Mouse (Mus musculus): ENCODE results near the gene Tab1. TPM values are rescaled to one million over a fixed set of nuclear protein-coding genes. Genes with fewer than 3 reads are reported as not detected.

Gene Tab1
- polyA plus RNA-seq (2012; ENCODE audit: insufficient read depth, insufficient read length, low replicate concordance, missing spikeins): not detected in 2 replicates

- Histone ChIP-seq H3K27ac (ENCODE audit: insufficient read depth, low read depth, low read length) (peak within 1 kb of the TSS; percentile 100), H3K4me3 (ENCODE audit: insufficient read depth, low read depth, low read length) (peak within 1 kb of the TSS; percentile 96), H3K4me1 (ENCODE audit: control insufficient read depth, insufficient read depth, low read length) (peaks cover 23% of the 10 kb centered on the region)
- under 1% methylated on average over 59 of the region's 59 CpGs for WGBS
- TF ChIP-seq CTCF (IDR thresholded peaks at IDR 0.05; ENCODE audit: insufficient read depth, low read depth, low read length): peak; percentile 79
- peak; percentile 90 for TF ChIP-seq POLR2A (IDR thresholded peaks at IDR 0.05; ENCODE audit: insufficient read depth, low read depth, low read length)
These were observed at the start of gene Tab1 for GRCm38 (mm10) chr15:80132993-80133586. TSS of gene Tab1 (plus strand) at chr15:80133127.

GRCm38 (mm10) chr15:80083276-80083731, 49.6 kb upstream of the Tab1 start:
- TF ChIP-seq POLR2A (IDR thresholded peaks at IDR 0.05; ENCODE audit: insufficient read depth, low read depth, low read length) (peak; percentile 100), CTCF (IDR thresholded peaks at IDR 0.05; ENCODE audit: insufficient read depth, low read depth, low read length) (no peak)
- Histone ChIP-seq H3K27ac (ENCODE audit: insufficient read depth, low read depth, low read length) (peak overlapping the region; percentile 99), H3K4me3 (ENCODE audit: insufficient read depth, low read depth, low read length) (peak overlapping the region; percentile 54), H3K4me1 (ENCODE audit: control insufficient read depth, insufficient read depth, low read length) (peaks cover 7% of the 10 kb centered on the region)
- WGBS: under 1% methylated on average over 30 of the region's 30 CpGs

- peak overlapping the region; percentile 54 for H3K4me3 ChIP-seq (ENCODE audit: insufficient read depth, low read depth, low read length)
- WGBS: under 1% methylated on average over 12 of the region's 12 CpGs
- TF ChIP-seq POLR2A (IDR thresholded peaks at IDR 0.05; ENCODE audit: insufficient read depth, low read depth, low read length) (no peak), CTCF (IDR thresholded peaks at IDR 0.05; ENCODE audit: insufficient read depth, low read depth, low read length) (no peak)
- H3K27ac ChIP-seq (ENCODE audit: insufficient read depth, low read depth, low read length): peak overlapping the region; percentile 99
- H3K4me1 ChIP-seq (ENCODE audit: control insufficient read depth, insufficient read depth, low read length): peaks cover 7% of the 10 kb centered on the region
These were observed 49.2 kb upstream of the Tab1 start for GRCm38 (mm10) chr15:80083740-80084139.

- Histone ChIP-seq H3K27ac (ENCODE audit: insufficient read depth, low read depth, low read length) (no peak overlapping the region), H3K4me1 (ENCODE audit: control insufficient read depth, insufficient read depth, low read length) (peaks cover 11% of the 10 kb centered on the region; the same call in 1 of the 2 replicates), H3K4me3 (ENCODE audit: insufficient read depth, low read depth, low read length) (no peak overlapping the region)
- no peak for TF ChIP-seq POLR2A (IDR thresholded peaks at IDR 0.05; ENCODE audit: insufficient read depth, low read depth, low read length)
- TF ChIP-seq CTCF (IDR thresholded peaks at IDR 0.05; ENCODE audit: insufficient read depth, low read depth, low read length): no peak
- WGBS: 89% methylated on average over 9 of the region's 9 CpGs
These were observed 45.4 kb upstream of the Tab1 start for GRCm38 (mm10) chr15:80087406-80088012.

- H3K4me3 ChIP-seq (ENCODE audit: insufficient read depth, low read depth, low read length): no peak overlapping the region
- no peak overlapping the region for H3K27ac ChIP-seq (ENCODE audit: insufficient read depth, low read depth, low read length)
- TF ChIP-seq CTCF (IDR thresholded peaks at IDR 0.05; ENCODE audit: insufficient read depth, low read depth, low read length) (peak; percentile 53; the same call in 1 of the 2 replicates), POLR2A (IDR thresholded peaks at IDR 0.05; ENCODE audit: insufficient read depth, low read depth, low read length) (no peak)
- peaks cover 19% of the 10 kb centered on the region for H3K4me1 ChIP-seq (ENCODE audit: control insufficient read depth, insufficient read depth, low read length)
- 26% methylated on average over 4 of the region's 4 CpGs for WGBS
These were observed 44.3 kb upstream of the Tab1 start for GRCm38 (mm10) chr15:80088637-80089036.

- TF ChIP-seq CTCF (IDR thresholded peaks at IDR 0.05; ENCODE audit: insufficient read depth, low read depth, low read length) (no peak), POLR2A (IDR thresholded peaks at IDR 0.05; ENCODE audit: insufficient read depth, low read depth, low read length) (no peak)
These were observed 42.8 kb upstream of the Tab1 start for GRCm38 (mm10) chr15:80090155-80090554.

GRCm38 (mm10) chr15:80090741-80091120, 42.2 kb upstream of the Tab1 start:
- Histone ChIP-seq H3K27ac (ENCODE audit: insufficient read depth, low read depth, low read length) (peak overlapping the region; percentile 91), H3K4me3 (ENCODE audit: insufficient read depth, low read depth, low read length) (peak overlapping the region; percentile 99), H3K4me1 (ENCODE audit: control insufficient read depth, insufficient read depth, low read length) (peaks cover 29% of the 10 kb centered on the region)
- TF ChIP-seq CTCF (IDR thresholded peaks at IDR 0.05; ENCODE audit: insufficient read depth, low read depth, low read length) (no peak), POLR2A (IDR thresholded peaks at IDR 0.05; ENCODE audit: insufficient read depth, low read depth, low read length) (no peak)
- under 1% methylated on average over 17 of the region's 17 CpGs for WGBS

More at GRCm38 (mm10) chr15:80090155-80090554, 42.8 kb upstream of the Tab1 start:
- Histone ChIP-seq H3K4me1 (ENCODE audit: control insufficient read depth, insufficient read depth, low read length) (peaks cover 25% of the 10 kb centered on the region), H3K27ac (ENCODE audit: insufficient read depth, low read depth, low read length) (no peak overlapping the region), H3K4me3 (ENCODE audit: insufficient read depth, low read depth, low read length) (no peak overlapping the region)
- 76% methylated on average over 11 of the region's 11 CpGs for WGBS

GRCm38 (mm10) chr15:80091121-80091955, 41.6 kb upstream of the Tab1 start, which contains the start of the genes Syngr1 and Rpl3:
TSS of gene Syngr1 (plus strand) at chr15:80091334.
TSS of gene Rpl3 (minus strand) at chr15:80091868.
- Histone ChIP-seq H3K4me1 (ENCODE audit: control insufficient read depth, insufficient read depth, low read length) (peaks cover 33% of the 10 kb centered on the region), H3K27ac (ENCODE audit: insufficient read depth, low read depth, low read length) (peak within 1 kb of the TSS; percentile 92), H3K4me3 (ENCODE audit: insufficient read depth, low read depth, low read length) (peak within 1 kb of the TSS; percentile 99)
- 1% methylated on average over 85 of the region's 86 CpGs for WGBS
- peak; percentile 78 for TF ChIP-seq POLR2A (IDR thresholded peaks at IDR 0.05; ENCODE audit: insufficient read depth, low read depth, low read length)
- peak; percentile 81 for TF ChIP-seq CTCF (IDR thresholded peaks at IDR 0.05; ENCODE audit: insufficient read depth, low read depth, low read length)

Data from olfactory bulb, adult 2 months (tissue).